Comparison of ENCODE assay signal across 4 mouse cellular contexts in the genomic region with DNA sequence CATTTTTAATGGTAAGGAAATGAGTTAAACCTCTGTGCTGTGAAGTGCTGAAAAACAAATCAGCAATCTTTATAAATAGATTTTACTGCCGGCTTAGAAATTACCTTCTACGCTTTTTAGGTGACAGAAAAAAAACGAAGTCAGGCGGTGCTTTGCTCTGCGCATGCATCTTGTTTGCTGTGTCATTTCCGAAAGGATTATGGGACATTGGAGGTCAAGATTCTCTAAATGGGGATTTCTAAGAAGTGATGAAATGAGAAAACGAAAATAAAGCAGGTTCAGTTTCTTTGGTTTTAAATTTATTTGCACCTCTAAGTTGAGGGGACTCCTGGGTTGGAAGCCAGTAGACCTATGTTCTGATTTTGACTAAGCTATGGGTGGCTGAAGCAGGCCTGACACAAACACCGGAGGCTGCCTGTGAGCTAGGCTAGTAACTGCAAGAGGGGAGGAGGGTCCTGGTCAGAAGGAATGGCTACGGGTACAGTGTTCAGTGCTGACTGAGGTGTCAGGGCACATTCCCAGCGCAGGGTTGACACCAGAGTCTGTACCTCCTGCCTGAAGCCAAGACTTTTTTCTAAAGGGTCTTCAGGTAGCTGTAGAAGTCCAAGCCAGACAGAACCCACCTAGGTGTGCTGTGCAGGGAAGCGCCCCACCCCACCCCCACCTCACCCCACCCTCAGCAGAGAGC.
"Had no signal": no experiment of that assay in that cellular context is flagged by ENCODE, and none has a peak within 500 bp of the region (broad histone marks: within the 10 kb centered on the region; RNA-seq: fewer than 3 reads in every experiment).

No protein-coding gene starts in this region.

- H3K4me2 ChIP-seq: liver, embryonic 11.5 days; liver, embryonic 15.5 days had no signal

- H3K4me3 ChIP-seq: liver, embryonic 15.5 days had no signal

- H3K27me3 ChIP-seq: liver, embryonic 15.5 days had no signal

- ATAC-seq: lung, postnatal 0 days had no signal

- H3K9ac ChIP-seq: liver, embryonic 15.5 days had no signal

- H3K27ac ChIP-seq: liver, embryonic 15.5 days had no signal

- DNase-seq: lung, adult 2 months had no signal

- H3K9me3 ChIP-seq: liver, embryonic 15.5 days had no signal

- H3K36me3 ChIP-seq: liver, embryonic 15.5 days had no signal

- H3K4me1 ChIP-seq: liver, embryonic 15.5 days had no signal
